Mouse (Mus musculus): ENCODE results near the gene Kif24.

GRCm38 (mm10) chr4:41468396-41469080 lies 3.9 kb upstream of the Kif24 start:
- TF ChIP-seq CTCF (IDR thresholded peaks at IDR 0.05; ENCODE audit: borderline replicate concordance, control insufficient read depth, extremely low read depth, insufficient read depth, low read length, poor library complexity) (no peak), POLR2A (IDR thresholded peaks at IDR 0.05; ENCODE audit: control insufficient read depth, extremely low read depth, insufficient read depth, low read length, poor library complexity) (no peak)

Data from thymus, adult 2 months (tissue).